Mouse (Mus musculus) heart, postnatal 0 days (tissue): ENCODE results near the gene Alg14.

ENCODE experiments used
- CTCF ChIP-seq: IDR thresholded peaks from 2 replicates; pipeline ENCODE4 v1.5.1; 2016; ENCODE audit warnings: antibody characterized with exemption, control low read depth, low read depth
- EP300 ChIP-seq: IDR thresholded peaks from 2 replicates; pipeline ENCODE4 v1.6.1; 2016; ENCODE audit warnings: antibody characterized with exemption, low read depth

DNA sequence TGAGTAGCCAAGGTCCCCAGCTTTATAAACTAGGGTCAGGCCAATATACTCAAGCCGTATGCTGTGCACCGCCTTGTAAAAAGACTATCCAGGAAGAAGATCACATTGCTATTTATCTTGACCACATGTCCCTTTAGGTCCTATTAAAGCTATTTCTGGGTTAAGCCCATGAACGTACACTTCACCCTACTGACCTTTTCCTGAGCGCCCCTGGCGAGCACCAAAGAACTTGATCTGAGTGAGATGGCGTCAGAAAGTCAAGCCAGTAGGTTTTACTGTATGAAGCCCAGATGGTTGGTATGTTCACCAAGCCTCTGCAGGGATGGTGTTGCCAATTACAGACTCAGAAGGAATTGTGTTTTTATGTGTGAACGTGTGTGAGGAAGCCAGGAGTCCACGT lies 35.4 kb upstream of the Alg14 start:
- no peak for TF ChIP-seq CTCF
- TF ChIP-seq EP300 = no peak
